Mouse (Mus musculus) gastrocnemius, adult 18-20 months (tissue): Measurements from ENCODE around the gene Mecom. TPM values are rescaled to one million over a fixed set of nuclear protein-coding genes. Genes with fewer than 3 reads are reported as not detected.
"Not testable (repeated sequence)": the region's sequence is repeated elsewhere in the genome, so short reads cannot be mapped to it uniquely, and the experiment has no call there.

Experiments used
- DNase-seq: peaks from one replicate; pipeline ENCODE4 v3.0.0; 2021; ENCODE audit warnings: low spot score
- long read RNA-seq, 2 experiments: library from polyadenylated mRNA; stranded (forward); transcript quantifications; one replicate each; pipeline ENCODE4 v2.0.0; 2021
- total RNA-seq, 2 experiments: library from RNA; stranded (reverse); gene quantifications; 2 replicates each; pipeline ENCODE4 v1.2.3; 2021

The Mecom gene
- total RNA-seq = 1 to 10 TPM; 4.2 to 6.1 TPM
- long read RNA-seq, experiment 1, partial matches to known transcripts = 1 of 2 reads
- long read RNA-seq, experiment 1, other reads (novel, unspliced or antisense) = 1 of 2 reads
- long read RNA-seq, experiment 2, partial matches to known transcripts = 1 of 3 reads
- long read RNA-seq, experiment 2, other reads (novel, unspliced or antisense) = 2 of 3 reads

GRCm38 (mm10) chr3:30547908-30548307 lies at the start of gene Mecom:
Gene Mecom, minus strand, starts transcription at chr3:30548008.
- no peak for DNase-seq

- DNase-seq = no peak
Measured at GRCm38 (mm10) chr3:30597271-30597670, 49.5 kb upstream of the Mecom start.

GRCm38 (mm10) chr3:30595111-30595832 lies 47.5 kb upstream of the Mecom start:
- DNase-seq = peak; percentile 21

GRCm38 (mm10) chr3:30593719-30594485 lies 46.1 kb upstream of the Mecom start:
- DNase-seq = no peak

- peak; percentile 26 for DNase-seq
Measured at GRCm38 (mm10) chr3:30592418-30592853, 44.6 kb upstream of the Mecom start.

- DNase-seq = no peak
Measured at GRCm38 (mm10) chr3:30588865-30589264, 41.1 kb upstream of the Mecom start.

- DNase-seq = no peak
Measured at GRCm38 (mm10) chr3:30573549-30573948, 25.7 kb upstream of the Mecom start.

GRCm38 (mm10) chr3:30566333-30566732 lies 18.5 kb upstream of the Mecom start:
- not testable (repeated sequence) for DNase-seq

GRCm38 (mm10) chr3:30560677-30561314 lies 13.0 kb upstream of the Mecom start:
- no peak for DNase-seq

GRCm38 (mm10) chr3:30553741-30554140 lies 5.9 kb upstream of the Mecom start:
- DNase-seq = no peak

GRCm38 (mm10) chr3:30550218-30550617 lies 2.4 kb upstream of the Mecom start:
- DNase-seq = no peak

GRCm38 (mm10) chr3:30548928-30549327 lies 1.1 kb upstream of the Mecom start:
- no peak for DNase-seq

GRCm38 (mm10) chr3:30546831-30547369 lies 908 bp downstream of the Mecom start:
- peak; percentile 79 for DNase-seq

GRCm38 (mm10) chr3:30546366-30546765 lies 1.4 kb downstream of the Mecom start:
- peak; percentile 4 for DNase-seq

- no peak for DNase-seq
Measured at GRCm38 (mm10) chr3:30545246-30545645, 2.6 kb downstream of the Mecom start.

- DNase-seq = peak; percentile 26
Measured at GRCm38 (mm10) chr3:30544305-30544704, 3.5 kb downstream of the Mecom start.

GRCm38 (mm10) chr3:30535821-30536220 lies 12.0 kb downstream of the Mecom start:
- no peak for DNase-seq

- not testable (repeated sequence) for DNase-seq
Measured at GRCm38 (mm10) chr3:30520751-30521150, 27.1 kb downstream of the Mecom start.

GRCm38 (mm10) chr3:30519425-30519824 lies 28.4 kb downstream of the Mecom start:
- no peak for DNase-seq

- DNase-seq = no peak
Measured at GRCm38 (mm10) chr3:30515795-30516170, 32.0 kb downstream of the Mecom start.
